Mouse (Mus musculus): Measurements from ENCODE around the gene Olfr961. TPM values are rescaled to one million over a fixed set of nuclear protein-coding genes. Genes with fewer than 3 reads are reported as not detected.

Olfr961 gene
- polyA plus RNA-seq (2016; fragmentation: Nextera tagmentation; extraction: Ambion mirVana): not detected in 2 replicates

DNA sequence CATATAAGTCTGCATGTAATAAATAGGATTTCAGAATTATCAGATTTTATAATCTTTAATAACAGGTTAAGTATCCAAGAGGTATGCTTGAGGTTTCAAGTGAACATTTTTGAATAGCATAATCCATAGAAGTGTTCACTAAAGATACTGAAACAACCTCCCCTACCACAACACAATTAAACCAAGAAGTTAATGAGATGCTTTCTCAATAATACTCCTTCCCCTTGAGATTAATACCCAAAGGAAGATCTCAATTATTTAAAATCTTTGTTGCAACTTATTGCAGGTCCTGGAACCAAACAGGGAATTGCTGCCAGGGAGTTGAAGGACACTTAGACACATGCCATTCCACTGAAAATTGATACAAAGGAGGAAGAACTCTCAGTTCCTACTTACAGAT, at the start of gene Olfr961:
Gene Olfr961, plus strand, starts transcription at position 301 of the 400 bp plus-strand sequence.
- Histone ChIP-seq H3K4me3 (no peak within 1 kb of the TSS), H3K27ac (no peak within 1 kb of the TSS), H3K27me3 (ENCODE audit: poor library complexity, severe bottlenecking) (no peaks in the 10 kb centered on the region), H3K9me3 (no peaks in the 10 kb centered on the region), H3K4me1 (no peaks in the 10 kb centered on the region), H3K36me3 (replicated peaks) (no peaks in the 10 kb centered on the region)
- no peak for DNase-seq (ENCODE audit: extremely low spot score, low spot score)

DNA sequence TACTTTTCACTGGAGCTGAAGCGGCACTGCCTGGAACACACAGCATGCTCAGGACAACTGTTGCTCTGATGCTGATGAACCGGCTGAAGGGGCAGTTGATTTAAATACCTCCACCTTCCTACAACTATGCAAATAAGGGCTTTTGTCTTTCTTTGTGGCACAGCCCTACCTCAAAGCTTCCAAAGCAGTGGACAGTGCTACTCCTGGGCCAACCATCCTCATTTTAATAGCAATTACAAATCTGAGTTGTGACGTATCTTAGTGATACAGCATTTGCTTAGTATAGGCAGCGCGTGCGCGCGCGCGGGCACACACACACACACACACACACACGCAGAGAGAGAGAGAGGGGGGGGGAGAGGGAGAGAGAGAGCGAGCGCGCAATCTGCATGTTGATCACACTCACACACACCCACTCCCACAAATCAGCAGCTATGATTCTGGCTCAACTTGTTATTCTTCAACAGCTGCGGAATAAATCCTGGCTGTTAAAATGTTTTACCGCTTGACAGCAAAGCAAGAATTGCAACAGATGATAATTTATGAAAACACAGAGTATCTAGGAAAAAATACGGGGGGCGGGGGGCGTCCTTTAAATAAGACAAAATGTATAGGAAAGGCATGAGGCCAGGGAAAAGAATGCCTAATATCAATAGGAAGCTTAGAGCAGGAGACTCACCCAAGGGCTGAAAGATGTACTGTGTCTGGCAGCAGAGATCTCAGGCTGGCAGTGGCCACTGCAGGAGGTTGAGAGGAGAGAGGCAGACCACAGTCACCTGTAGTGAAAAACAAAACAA, 42.2 kb upstream of the Olfr961 start:
- H3K4me3 ChIP-seq: peak overlapping the region; percentile 54
- no peaks in the 10 kb centered on the region for H3K9me3 ChIP-seq
- H3K4me1 ChIP-seq: peaks cover 19% of the 10 kb centered on the region
- peak; percentile 35 for DNase-seq (ENCODE audit: extremely low spot score, low spot score)
- no peak overlapping the region for H3K27ac ChIP-seq
- peaks cover 14% of the 10 kb centered on the region for H3K27me3 ChIP-seq (ENCODE audit: poor library complexity, severe bottlenecking)
- 1% methylated on average over 19 of the region's 19 CpGs for WGBS
- no peaks in the 10 kb centered on the region for H3K36me3 ChIP-seq (replicated peaks)

DNA sequence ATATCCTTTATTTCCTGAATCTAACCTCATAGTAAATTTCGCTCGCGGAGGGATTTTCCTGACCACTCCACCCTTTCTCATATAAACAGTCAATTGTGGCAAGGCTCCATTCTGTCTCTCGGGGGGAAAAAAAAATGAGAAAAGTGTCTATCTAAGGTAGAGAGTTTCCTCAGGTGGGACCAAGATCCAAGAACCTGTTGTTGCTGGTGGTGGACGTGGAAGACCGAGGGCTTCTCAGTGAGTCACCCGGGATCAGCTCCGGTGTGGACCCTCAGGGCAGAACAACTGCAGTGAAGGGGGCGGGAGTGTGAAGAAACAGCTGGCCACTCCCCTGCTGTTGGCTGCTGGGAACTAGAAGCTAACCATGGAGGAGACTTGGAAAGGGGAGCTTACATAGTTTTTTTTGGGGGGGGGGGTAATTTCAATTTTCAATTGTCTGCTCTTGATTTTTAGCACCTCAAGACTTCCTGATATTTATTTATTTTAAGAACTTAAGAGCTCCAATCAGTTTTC, 41.5 kb upstream of the Olfr961 start:
- Histone ChIP-seq H3K36me3 (replicated peaks) (no peaks in the 10 kb centered on the region), H3K27ac (no peak overlapping the region), H3K9me3 (no peaks in the 10 kb centered on the region), H3K4me3 (peak overlapping the region; percentile 54), H3K27me3 (ENCODE audit: poor library complexity, severe bottlenecking) (peaks cover 14% of the 10 kb centered on the region), H3K4me1 (peaks cover 19% of the 10 kb centered on the region)
- peak; percentile 29 for DNase-seq (ENCODE audit: extremely low spot score, low spot score)
- WGBS: 0% methylated on average over 9 of the region's 9 CpGs

DNA sequence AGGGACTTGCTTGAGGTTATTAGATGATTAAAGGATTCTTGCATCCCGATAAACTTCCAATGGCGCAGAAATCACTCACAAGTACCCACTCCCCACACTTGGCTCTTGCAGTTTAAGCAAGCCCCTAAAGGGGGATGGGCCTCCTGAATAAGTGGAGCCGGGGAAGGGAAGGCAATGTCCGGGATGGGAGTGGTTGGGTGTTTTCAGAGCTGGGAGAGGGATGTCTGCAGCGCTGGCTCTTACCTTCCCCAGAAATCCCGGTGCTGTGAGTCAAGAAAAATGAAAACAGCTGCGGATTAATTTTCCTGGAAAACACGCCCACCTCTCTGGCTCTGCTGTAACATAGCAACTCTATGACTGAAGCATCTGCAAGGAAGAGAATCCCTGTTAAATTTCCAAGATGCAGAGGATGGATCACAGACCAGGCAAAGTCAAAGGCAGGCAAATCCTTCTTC, 40.9 kb upstream of the Olfr961 start, which contains the start of gene AW551984:
Gene AW551984, minus strand, starts transcription at position 405 of the 455 bp plus-strand sequence.
- DNase-seq (ENCODE audit: extremely low spot score, low spot score): peak; percentile 35
- H3K9me3 ChIP-seq: no peaks in the 10 kb centered on the region
- no peak within 1 kb of the TSS for H3K27ac ChIP-seq
- H3K27me3 ChIP-seq (ENCODE audit: poor library complexity, severe bottlenecking): peaks cover 14% of the 10 kb centered on the region
- 0% methylated on average over 8 of the region's 8 CpGs for WGBS
- H3K4me3 ChIP-seq: peak within 1 kb of the TSS; percentile 54
- H3K4me1 ChIP-seq: peaks cover 19% of the 10 kb centered on the region
- H3K36me3 ChIP-seq (replicated peaks): no peaks in the 10 kb centered on the region

DNA sequence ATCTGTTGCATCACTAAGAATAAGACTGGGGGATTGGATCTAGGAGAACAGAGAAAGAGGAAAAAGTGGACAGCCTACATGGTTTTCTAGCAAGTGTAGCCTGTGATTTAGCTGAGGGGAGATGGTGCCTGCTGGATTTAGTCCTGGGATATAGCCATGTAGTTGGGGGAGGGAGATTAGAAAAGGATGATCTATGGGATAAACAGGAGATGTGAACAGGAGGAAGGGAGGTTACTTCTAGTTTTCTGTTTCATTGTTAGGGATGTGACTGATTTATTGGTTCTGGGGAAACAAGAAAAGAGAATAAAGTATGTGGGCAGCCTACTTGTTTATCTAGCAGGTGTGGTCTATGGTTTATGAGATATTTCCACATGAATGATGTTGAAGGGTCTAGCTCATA, 36.4 kb upstream of the Olfr961 start:
- no peak for DNase-seq (ENCODE audit: extremely low spot score, low spot score)
- Histone ChIP-seq H3K27me3 (ENCODE audit: poor library complexity, severe bottlenecking) (peaks cover 3% of the 10 kb centered on the region; the same call in 1 of the 2 replicates), H3K9me3 (no peaks in the 10 kb centered on the region), H3K4me1 (peaks cover 8% of the 10 kb centered on the region), H3K36me3 (replicated peaks) (no peaks in the 10 kb centered on the region), H3K27ac (no peak overlapping the region), H3K4me3 (no peak overlapping the region)

DNA sequence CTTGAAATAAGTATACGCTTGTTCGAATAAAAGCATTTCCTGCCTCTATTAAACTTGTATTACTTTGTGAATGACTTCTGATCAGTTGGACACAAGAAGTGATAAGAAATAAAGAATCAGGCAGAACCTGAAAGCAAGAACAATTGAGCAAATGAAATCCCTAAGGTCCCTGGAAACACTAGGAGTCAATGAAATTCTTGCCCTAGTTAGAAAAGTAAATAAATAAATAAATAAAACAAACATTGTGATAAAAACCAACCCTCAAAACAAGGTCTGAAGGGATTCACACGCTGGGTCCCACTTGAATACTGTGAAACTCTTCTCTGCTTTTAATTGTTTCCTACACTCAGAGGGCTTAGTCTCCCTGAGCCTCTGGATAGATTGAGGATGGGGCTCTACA, 34.5 kb upstream of the Olfr961 start, which contains the start of gene Olfr148:
Gene Olfr148, plus strand, starts transcription at position 301 of the 400 bp plus-strand sequence.
- Histone ChIP-seq H3K27ac (no peak within 1 kb of the TSS), H3K9me3 (no peaks in the 10 kb centered on the region), H3K4me3 (no peak within 1 kb of the TSS), H3K27me3 (ENCODE audit: poor library complexity, severe bottlenecking) (peaks cover 1% of the 10 kb centered on the region; the same call in 1 of the 2 replicates), H3K4me1 (no peaks in the 10 kb centered on the region), H3K36me3 (replicated peaks) (no peaks in the 10 kb centered on the region)
- DNase-seq (ENCODE audit: extremely low spot score, low spot score): no peak
- 74% methylated on average over 3 of the region's 3 CpGs for WGBS

DNA sequence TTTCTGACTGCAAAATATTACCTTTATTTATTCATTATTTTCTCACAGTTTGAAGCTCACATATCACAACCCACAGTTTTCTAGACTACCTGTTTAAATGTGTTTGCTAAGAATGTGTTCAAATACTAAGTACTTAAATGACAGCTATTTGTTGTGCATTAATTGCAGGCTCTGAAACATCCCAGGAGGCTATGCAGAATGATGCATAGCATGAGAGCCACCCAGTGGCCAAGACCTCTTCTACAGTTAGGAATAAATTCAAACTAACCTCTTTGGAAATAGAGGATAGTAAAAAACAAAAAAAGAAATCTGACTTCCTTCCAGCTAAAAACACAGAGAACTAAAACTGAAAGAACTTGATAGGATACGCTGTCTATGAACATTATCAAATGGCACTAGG, 32.9 kb upstream of the Olfr961 start:
- DNase-seq (ENCODE audit: extremely low spot score, low spot score): no peak
- H3K4me3 ChIP-seq: no peak overlapping the region
- no peaks in the 10 kb centered on the region for H3K9me3 ChIP-seq
- no peak overlapping the region for H3K27ac ChIP-seq
- H3K4me1 ChIP-seq: no peaks in the 10 kb centered on the region
- H3K36me3 ChIP-seq (replicated peaks): no peaks in the 10 kb centered on the region
- whole genome bisulfite sequencing: 63% methylated on average over 1 of the region's 1 CpGs
- no peaks in the 10 kb centered on the region for H3K27me3 ChIP-seq (ENCODE audit: poor library complexity, severe bottlenecking)

DNA sequence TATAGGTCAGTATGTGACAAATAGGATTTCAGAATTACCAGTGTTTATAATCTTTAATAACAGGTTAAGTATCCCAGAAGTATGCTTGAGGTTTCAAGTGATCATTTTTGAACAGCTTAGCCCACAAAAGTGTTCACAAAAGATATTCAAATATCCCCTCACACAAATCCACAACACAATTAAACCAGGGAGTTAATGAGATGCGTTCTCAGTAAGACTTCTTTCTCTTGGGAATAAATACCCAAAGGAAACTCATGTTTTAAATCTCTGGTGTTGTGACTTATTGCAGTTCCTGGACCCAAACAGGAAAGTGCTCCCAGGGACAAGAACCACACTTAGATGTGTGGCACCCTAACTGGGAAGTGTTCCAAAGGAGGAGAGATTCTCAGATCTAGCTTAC, 23.8 kb upstream of the Olfr961 start, which contains the start of gene Olfr960:
Gene Olfr960, plus strand, starts transcription at position 301 of the 400 bp plus-strand sequence.
- Histone ChIP-seq H3K9me3 (no peaks in the 10 kb centered on the region), H3K36me3 (replicated peaks) (no peaks in the 10 kb centered on the region), H3K27ac (no peak within 1 kb of the TSS), H3K4me1 (no peaks in the 10 kb centered on the region), H3K4me3 (no peak within 1 kb of the TSS), H3K27me3 (ENCODE audit: poor library complexity, severe bottlenecking) (no peaks in the 10 kb centered on the region)
- DNase-seq (ENCODE audit: extremely low spot score, low spot score): no peak
- 60% methylated on average over 1 of the region's 1 CpGs for WGBS

DNA sequence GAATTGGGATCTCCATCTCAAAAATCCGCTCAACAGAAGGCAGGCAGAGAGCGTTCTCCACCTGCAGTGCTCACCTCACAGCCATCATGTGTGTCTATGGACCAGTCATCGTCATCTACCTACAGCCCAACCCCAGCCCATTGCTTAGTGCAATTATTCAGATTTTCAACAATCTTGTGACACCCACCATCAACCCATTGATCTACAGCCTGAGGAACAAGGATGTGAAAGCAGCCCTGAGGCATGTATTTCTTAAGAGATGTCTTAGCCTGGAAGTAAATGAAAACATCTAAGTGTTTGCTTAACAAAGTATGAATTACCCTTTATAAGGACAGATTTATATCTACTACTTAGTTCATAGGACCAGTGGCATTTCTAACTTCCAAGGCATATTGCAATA, 21.1 kb upstream of the Olfr961 start:
- Histone ChIP-seq H3K4me1 (no peaks in the 10 kb centered on the region), H3K9me3 (no peaks in the 10 kb centered on the region), H3K27ac (no peak overlapping the region), H3K27me3 (ENCODE audit: poor library complexity, severe bottlenecking) (no peaks in the 10 kb centered on the region), H3K36me3 (replicated peaks) (no peaks in the 10 kb centered on the region), H3K4me3 (no peak overlapping the region)
- 86% methylated on average over 3 of the region's 3 CpGs for whole genome bisulfite sequencing
- no peak for DNase-seq (ENCODE audit: extremely low spot score, low spot score)

DNA sequence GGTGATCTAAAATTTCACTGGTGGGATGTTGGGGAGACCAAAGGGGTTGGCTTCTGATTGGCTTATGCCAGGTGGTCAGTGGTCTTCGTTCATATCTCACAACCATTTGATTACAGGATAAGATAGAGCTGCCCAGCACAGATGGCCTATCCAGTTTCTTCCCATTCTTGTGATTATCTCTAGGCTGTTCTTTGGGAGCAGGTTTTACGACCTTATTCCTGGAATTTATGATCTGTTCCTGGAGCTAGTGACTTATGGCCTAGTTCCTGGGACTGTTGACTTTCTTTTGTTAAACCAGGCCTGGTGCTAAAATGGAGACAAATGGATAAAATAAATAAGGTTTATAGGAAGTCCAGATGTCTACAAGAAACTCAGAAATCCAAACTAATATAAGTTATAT, 20.2 kb upstream of the Olfr961 start:
- H3K27ac ChIP-seq: no peak overlapping the region
- no peaks in the 10 kb centered on the region for H3K36me3 ChIP-seq (replicated peaks)
- DNase-seq (ENCODE audit: extremely low spot score, low spot score): no peak
- H3K4me1 ChIP-seq: no peaks in the 10 kb centered on the region
- H3K27me3 ChIP-seq (ENCODE audit: poor library complexity, severe bottlenecking): no peaks in the 10 kb centered on the region
- WGBS: 80% methylated on average over 2 of the region's 2 CpGs
- H3K4me3 ChIP-seq: no peak overlapping the region
- no peaks in the 10 kb centered on the region for H3K9me3 ChIP-seq

DNA sequence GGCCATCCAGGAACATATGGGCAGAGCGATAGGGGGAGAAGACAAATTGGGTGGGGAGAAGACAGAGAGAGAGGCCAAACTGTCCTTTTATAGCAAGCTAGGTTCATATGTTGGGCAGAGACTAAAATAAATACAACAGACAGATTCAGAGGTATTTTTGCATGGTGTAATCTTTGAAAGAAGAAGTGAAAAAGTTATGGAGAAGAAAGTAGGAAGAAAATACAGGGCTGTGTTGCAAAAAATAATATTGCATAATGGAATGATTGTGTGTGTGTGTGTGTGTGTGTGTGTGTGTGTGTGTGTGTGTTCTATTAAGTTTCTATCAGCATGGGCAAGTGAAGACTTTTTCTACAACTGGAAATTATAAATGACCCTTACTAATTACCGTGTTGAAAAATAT, 15.8 kb upstream of the Olfr961 start:
- no peak for DNase-seq (ENCODE audit: extremely low spot score, low spot score)
- H3K27me3 ChIP-seq (ENCODE audit: poor library complexity, severe bottlenecking): no peaks in the 10 kb centered on the region
- H3K4me1 ChIP-seq: no peaks in the 10 kb centered on the region
- H3K36me3 ChIP-seq (replicated peaks): no peaks in the 10 kb centered on the region
- H3K4me3 ChIP-seq: no peak overlapping the region
- H3K9me3 ChIP-seq: no peaks in the 10 kb centered on the region
- WGBS: 88% methylated on average over 2 of the region's 2 CpGs
- H3K27ac ChIP-seq: no peak overlapping the region

DNA sequence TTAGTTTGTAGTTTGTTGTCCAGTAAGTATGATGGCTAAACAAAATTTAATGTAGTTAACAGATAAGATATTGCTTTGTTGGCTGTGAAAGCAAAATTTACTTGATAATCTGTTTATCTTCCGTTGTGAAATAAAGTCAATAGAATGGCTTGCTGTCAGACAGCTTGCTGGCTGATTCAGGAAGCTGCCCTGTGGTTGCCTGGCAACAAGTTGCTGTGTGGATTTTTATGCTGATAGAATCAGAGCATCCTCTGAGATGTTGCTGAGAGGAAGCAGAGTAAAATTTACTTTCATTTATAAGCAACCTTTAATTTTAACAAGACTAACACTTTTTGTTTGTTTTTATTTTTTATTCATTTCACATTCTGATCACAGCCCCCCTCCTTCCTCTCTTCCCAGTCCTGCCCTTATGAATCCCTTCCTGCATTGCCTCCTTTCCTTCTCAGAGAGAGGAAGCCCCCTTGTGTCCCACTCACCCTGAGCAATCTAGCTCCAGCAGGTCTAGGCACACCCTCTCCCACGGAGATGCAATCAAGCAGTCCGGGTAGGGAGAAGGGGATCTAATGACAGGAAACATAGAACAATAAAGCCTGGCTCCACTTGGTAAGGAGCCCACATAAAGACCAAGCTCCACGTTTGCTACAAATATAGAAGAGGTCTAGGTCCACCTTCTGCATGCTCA, 10.8 kb upstream of the Olfr961 start:
- H3K36me3 ChIP-seq (replicated peaks): no peaks in the 10 kb centered on the region
- no peaks in the 10 kb centered on the region for H3K9me3 ChIP-seq
- WGBS: 52% methylated on average over 4 of the region's 4 CpGs
- H3K4me1 ChIP-seq: no peaks in the 10 kb centered on the region
- no peak overlapping the region for H3K4me3 ChIP-seq
- no peak overlapping the region for H3K27ac ChIP-seq
- DNase-seq (ENCODE audit: extremely low spot score, low spot score): no peak
- no peaks in the 10 kb centered on the region for H3K27me3 ChIP-seq (ENCODE audit: poor library complexity, severe bottlenecking)

DNA sequence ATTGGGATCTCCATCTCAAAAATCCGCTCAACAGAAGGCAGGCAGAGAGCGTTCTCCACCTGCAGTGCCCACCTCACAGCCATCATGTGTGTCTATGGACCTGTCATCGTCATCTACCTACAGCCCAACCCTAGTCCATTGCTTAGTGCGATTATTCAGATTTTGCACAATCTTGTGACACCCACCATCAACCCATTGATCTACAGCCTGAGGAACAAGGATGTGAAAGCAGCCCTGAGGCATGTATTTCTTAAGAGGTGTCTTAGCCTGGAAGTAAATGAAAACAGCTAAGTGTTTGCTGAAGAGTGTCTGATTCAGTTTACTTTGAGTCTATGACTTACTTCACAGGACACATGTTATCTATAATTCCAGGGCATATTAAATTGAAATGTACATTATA, 2.5 kb downstream of the Olfr961 start:
- 93% methylated on average over 4 of the region's 4 CpGs for WGBS
- H3K9me3 ChIP-seq: no peaks in the 10 kb centered on the region
- H3K4me3 ChIP-seq: no peak overlapping the region
- no peaks in the 10 kb centered on the region for H3K4me1 ChIP-seq
- no peaks in the 10 kb centered on the region for H3K27me3 ChIP-seq (ENCODE audit: poor library complexity, severe bottlenecking)
- H3K36me3 ChIP-seq (replicated peaks): no peaks in the 10 kb centered on the region
- no peak for DNase-seq (ENCODE audit: extremely low spot score, low spot score)
- no peak overlapping the region for H3K27ac ChIP-seq

Data from forebrain, embryonic 10.5 days (tissue).